Mouse (Mus musculus) C2C12 (cell line): ENCODE measurements around the gene Il21r. TPM values are rescaled to one million over a fixed set of nuclear protein-coding genes. Genes with fewer than 3 reads are reported as not detected.

Experiments used
- H3K27me3 ChIP-seq: one replicate; pipeline ENCODE4 v1.6.1; 2011; ENCODE audit not compliant: control insufficient read depth, insufficient read depth, insufficient read length
- H3K36me3 ChIP-seq: one replicate; pipeline ENCODE4 v1.6.1; 2011; ENCODE audit not compliant: control insufficient read depth, insufficient read depth
- H3K4me3 ChIP-seq: one replicate; pipeline ENCODE4 v1.5.1; 2011; ENCODE audit warnings: mild to moderate bottlenecking, control low read depth; ENCODE audit not compliant: poor library complexity, insufficient read depth, severe bottlenecking
- H3K79me2 ChIP-seq: one replicate; pipeline ENCODE4 v1.6.1; 2011; ENCODE audit not compliant: control insufficient read depth, insufficient read depth
- H3K79me3 ChIP-seq: one replicate; pipeline ENCODE4 v1.6.1; 2011; ENCODE audit warnings: low read depth, control low read depth
- H3ac ChIP-seq: one replicate; pipeline ENCODE3; 2011; ENCODE audit warnings: low read depth; ENCODE audit not compliant: control insufficient read depth, insufficient read length
- CEBPB ChIP-seq: IDR thresholded peaks from one replicate; pipeline ENCODE4 v1.6.1; 2011; ENCODE audit warnings: low read depth, mild to moderate bottlenecking, control low read depth, moderate library complexity
- CTCF ChIP-seq: IDR thresholded peaks from one replicate; pipeline ENCODE4 v1.5.1; 2011; ENCODE audit not compliant: control insufficient read depth, insufficient read depth, insufficient read length
- FOSL1 ChIP-seq: IDR thresholded peaks from one replicate; pipeline ENCODE4 v1.8.0; 2011; ENCODE audit warnings: mild to moderate bottlenecking, low read length; ENCODE audit not compliant: poor library complexity, insufficient read depth, severe bottlenecking
- MAX ChIP-seq: IDR thresholded peaks from one replicate; pipeline ENCODE4 v1.6.1; 2011; ENCODE audit warnings: mild to moderate bottlenecking, control low read depth
- MYOD1 ChIP-seq: IDR thresholded peaks from one replicate; pipeline ENCODE4 v1.6.1; 2011; ENCODE audit warnings: low read depth; ENCODE audit not compliant: control insufficient read depth, insufficient read length
- MYOG ChIP-seq: IDR thresholded peaks from one replicate; pipeline ENCODE4 v1.6.1; 2011; ENCODE audit not compliant: control insufficient read depth, insufficient read length; ENCODE audit errors: extremely low read depth
- USF1 ChIP-seq: IDR thresholded peaks from one replicate; pipeline ENCODE4 v1.6.1; 2011; ENCODE audit warnings: low read depth, mild to moderate bottlenecking, control low read depth, moderate library complexity
- polyA plus RNA-seq: library from polyadenylated mRNA; unstranded; fragments of >200 nt; fragmentation: generic; extraction: Trizol; gene quantifications from one replicate; pipeline ENCODE4 v1.2.1, GENCODE M21; 2012; ENCODE audit warnings: missing spikeins

The Il21r gene
- polyA plus RNA-seq, 1 experiment, result 0.35 TPM

DNA sequence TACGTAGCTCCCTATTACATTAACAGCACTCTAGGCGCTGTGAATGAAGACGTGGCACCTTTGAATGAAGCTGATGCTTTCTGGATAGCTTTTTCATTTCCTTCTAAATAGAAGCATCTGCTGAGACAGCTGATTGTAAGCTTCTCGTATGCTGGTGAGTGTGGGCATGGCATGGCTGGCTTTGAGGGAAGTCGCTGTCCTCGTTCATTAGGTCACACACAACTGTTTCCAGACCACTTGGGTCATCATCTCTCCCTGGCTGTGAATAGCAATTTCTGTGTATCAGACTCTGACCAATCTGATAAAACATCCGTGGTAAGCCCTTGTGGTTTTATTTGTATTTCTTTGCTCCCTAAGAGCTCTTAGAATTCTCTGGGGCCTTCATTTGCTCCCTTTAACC is 14.8 kb downstream of the Il21r start:
- H3ac ChIP-seq, result no peak overlapping the region
- no peak overlapping the region for H3K4me3 ChIP-seq
- H3K36me3 ChIP-seq, result no peaks in the 10 kb centered on the region
- H3K27me3 ChIP-seq, result no peaks in the 10 kb centered on the region
- no peaks in the 10 kb centered on the region for H3K79me3 ChIP-seq
- no peaks in the 10 kb centered on the region for H3K79me2 ChIP-seq
- TF ChIP-seq MYOD1 (no peak), CEBPB (no peak), USF1 (no peak), MAX (no peak)

DNA sequence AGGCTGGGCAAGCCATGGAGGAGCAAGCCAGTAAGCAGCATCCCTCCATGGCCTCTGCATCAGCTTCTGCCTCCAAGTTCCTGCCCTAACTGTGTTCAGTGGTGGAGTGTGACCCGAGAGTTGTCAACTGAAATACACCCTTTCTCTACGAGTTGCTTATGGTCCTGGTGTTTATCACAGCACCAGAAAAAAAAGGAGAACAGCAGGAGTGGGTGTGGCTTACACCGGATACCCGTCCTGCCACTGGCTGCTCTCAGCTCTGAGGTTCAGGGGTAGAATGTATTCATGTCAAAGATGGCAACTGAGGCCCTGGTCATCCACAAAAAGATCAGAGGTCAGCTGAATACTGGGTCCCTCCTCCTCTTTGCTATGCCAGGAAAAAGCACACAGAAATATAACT is 16.8 kb downstream of the Il21r start:
- no peak for TF ChIP-seq MYOG
- no peak for TF ChIP-seq CTCF
- TF ChIP-seq CEBPB, result no peak
- no peak for TF ChIP-seq FOSL1
- no peak for TF ChIP-seq USF1
- no peak for TF ChIP-seq MAX
- TF ChIP-seq MYOD1, result no peak
- Histone ChIP-seq H3K4me3 (no peak overlapping the region), H3K79me3 (no peaks in the 10 kb centered on the region), H3K79me2 (no peaks in the 10 kb centered on the region), H3K27me3 (no peaks in the 10 kb centered on the region), H3ac (no peak overlapping the region), H3K36me3 (no peaks in the 10 kb centered on the region)

DNA sequence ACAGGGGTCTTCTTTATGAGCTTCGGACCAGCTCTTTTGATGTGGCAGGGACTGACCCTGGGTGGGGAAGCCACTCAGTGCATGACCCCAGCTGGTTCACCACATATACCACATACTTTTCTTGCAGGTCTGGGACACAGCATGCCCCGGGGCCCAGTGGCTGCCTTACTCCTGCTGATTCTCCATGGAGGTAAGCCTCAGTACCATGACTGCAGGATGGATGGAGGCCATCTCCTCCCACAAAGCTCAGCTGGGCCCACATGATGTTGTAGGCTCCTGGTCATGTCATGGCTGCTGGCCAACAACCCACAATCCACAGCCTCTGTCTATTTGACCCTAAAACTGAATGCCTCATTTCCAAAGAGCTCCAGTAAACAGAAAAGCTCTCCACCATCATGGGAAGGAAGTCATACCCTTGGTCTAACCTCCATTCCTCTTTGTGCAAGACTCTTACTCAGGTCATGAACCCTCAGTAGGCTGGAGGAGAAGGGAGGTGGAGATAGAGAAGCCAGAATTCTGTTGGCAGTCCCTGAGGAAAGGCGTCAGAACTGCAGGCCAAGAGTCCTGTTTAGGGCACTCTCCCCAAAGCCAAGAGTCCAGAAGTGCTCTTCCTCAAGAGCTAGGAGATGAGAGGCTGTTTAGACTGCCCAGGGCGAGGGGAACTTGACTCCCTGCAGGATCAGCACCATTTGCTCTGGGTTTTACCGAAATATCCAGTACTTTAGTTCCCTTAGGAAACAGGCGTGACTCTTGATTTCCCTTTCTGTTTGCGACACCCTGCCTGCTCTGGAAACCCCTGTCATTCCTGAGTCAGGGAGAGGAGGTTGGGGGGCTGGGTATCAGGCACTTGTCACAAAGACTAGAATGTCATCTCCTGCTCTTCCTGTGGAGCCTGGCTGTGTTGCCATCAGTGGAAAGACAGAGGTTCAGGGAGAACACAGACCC is 19.8 kb downstream of the Il21r start:
- no peaks in the 10 kb centered on the region for H3K36me3 ChIP-seq
- H3K79me2 ChIP-seq, result no peaks in the 10 kb centered on the region
- no peak overlapping the region for H3ac ChIP-seq
- no peaks in the 10 kb centered on the region for H3K79me3 ChIP-seq
- H3K27me3 ChIP-seq, result peaks cover 6% of the 10 kb centered on the region
- no peak overlapping the region for H3K4me3 ChIP-seq
- TF ChIP-seq CEBPB, result no peak

DNA sequence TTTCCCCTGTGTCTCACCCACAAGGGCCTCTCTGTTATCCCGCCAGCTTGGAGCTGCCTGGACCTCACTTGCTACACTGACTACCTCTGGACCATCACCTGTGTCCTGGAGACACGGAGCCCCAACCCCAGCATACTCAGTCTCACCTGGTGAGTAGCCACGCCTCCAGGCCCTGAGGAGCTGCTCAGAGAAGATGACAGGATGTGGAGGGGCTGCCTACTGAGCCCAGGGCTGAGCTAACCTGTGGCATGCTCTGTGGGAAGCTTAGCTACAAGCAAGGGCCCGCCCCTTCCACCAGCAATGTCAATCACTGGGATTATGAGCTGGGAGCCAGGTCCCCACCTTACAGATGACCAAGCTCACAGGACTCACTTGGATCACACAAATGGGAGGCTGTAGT is 22.0 kb downstream of the Il21r start:
- Histone ChIP-seq H3K27me3 (peaks cover 6% of the 10 kb centered on the region), H3K79me2 (no peaks in the 10 kb centered on the region), H3K36me3 (no peaks in the 10 kb centered on the region), H3K79me3 (no peaks in the 10 kb centered on the region), H3ac (no peak overlapping the region), H3K4me3 (no peak overlapping the region)
- TF ChIP-seq USF1, result no peak
- no peak for TF ChIP-seq FOSL1
- no peak for TF ChIP-seq MAX
- no peak for TF ChIP-seq CEBPB
- no peak for TF ChIP-seq CTCF
- TF ChIP-seq MYOD1, result no peak
- no peak for TF ChIP-seq MYOG

DNA sequence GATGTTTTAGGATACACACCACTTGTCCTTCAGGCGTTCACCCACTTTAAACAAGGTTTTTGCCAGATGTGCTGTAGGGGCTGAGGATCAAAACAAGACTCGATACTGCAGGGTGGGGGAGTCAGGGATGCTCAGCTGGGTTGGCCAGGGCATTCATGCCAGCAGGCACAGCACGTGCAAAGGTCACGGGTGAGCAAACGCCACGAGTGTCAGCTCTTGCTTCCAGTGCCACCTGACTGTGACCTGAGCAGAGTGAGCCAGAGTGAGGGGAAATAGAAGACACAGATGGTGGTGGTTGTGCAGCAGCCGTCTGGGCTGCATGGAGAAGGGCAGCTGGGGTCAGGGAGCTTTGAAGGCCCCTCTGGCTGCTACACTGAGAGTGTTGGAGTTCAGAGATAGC is 22.6 kb downstream of the Il21r start:
- H3K79me2 ChIP-seq, result no peaks in the 10 kb centered on the region
- no peaks in the 10 kb centered on the region for H3K36me3 ChIP-seq
- H3K27me3 ChIP-seq, result peaks cover 6% of the 10 kb centered on the region
- no peak overlapping the region for H3K4me3 ChIP-seq
- TF ChIP-seq USF1, result no peak
- no peak for TF ChIP-seq MYOD1
- no peak for TF ChIP-seq CEBPB
- H3ac ChIP-seq, result no peak overlapping the region
- no peaks in the 10 kb centered on the region for H3K79me3 ChIP-seq

DNA sequence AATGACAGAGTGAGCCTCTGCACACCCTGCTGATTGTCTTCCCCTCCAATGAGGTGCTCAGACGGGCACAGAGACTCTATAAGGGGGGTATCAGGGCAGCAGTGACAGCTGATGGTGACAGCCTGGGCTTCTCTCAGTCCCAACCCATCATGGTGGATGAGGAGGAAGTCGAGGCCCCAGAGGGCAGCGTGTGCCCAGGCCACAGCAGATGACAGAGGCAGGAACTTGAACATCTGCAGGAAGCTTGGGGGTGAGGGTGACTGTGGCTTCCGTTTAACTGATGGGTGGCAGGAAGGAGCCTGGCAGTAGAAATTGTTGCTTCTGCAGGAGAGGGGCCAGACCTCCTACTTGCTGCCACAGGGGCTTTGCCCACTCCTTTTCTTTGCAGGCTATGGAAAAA is 27.1 kb downstream of the Il21r start:
- H3ac ChIP-seq, result no peak overlapping the region
- H3K36me3 ChIP-seq, result no peaks in the 10 kb centered on the region
- peaks cover 6% of the 10 kb centered on the region for H3K27me3 ChIP-seq
- no peak overlapping the region for H3K4me3 ChIP-seq
- H3K79me3 ChIP-seq, result no peaks in the 10 kb centered on the region
- H3K79me2 ChIP-seq, result no peaks in the 10 kb centered on the region
- no peak for TF ChIP-seq MYOG
